Mouse (Mus musculus) Muller cell, postnatal 12 days (primary cell): Measurements from ENCODE around the gene Il17rc.

Experiments used
- DNase-seq: peaks from one replicate; pipeline ENCODE4 v3.0.0-alpha.2; 2015; ENCODE audit errors: inconsistent ontology term

Il17rc gene

DNA sequence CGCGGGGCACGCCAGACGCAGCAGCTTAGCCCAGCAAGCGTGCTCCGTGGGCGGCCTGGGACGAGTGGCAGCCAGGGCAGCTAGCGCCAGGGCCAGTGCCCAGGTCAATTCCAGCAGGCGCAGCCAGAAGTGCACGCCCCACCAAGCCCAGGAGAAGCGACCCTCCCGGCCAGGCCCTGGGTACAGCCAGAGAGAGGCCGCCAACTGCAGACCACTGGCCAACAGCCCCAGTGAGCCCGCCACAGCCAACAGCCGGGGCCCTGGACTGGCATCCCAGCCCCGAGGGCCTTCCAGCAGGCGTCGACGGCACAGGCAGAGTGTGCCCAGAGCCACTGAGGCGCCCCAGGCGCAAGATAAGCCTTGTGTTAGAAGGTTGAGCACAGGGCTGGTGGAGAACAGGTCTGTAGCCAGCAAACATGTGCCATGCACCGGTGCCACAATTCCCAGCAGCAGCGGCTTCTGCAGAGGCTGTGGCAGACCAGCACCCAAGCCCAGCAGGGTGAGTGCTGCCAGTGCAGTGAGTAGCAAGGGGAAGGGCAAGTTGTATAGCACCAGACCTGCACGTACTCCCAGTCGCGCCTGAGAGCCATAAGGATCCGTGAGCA, 23.9 kb downstream of the Il17rc start:
- DNase-seq = no peak

DNA sequence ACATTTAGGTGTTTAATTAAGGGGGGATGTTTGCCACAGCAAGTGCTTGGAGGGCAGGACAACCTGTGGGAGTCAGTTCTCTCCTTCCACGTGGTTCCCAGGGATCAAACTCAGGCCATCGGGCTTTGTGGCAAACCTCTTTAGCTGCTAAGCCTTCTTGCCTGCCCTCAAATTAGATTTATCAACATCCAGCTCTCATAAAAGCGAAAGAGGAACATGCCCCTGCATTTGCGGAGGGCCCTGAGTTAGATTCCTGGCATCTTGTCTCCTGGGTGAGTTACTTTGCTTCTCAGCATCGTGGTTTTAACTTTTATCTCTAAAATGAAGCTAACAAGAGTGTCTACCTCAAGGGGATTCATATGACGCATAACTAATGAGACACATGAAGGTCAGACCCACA, 28.1 kb downstream of the Il17rc start:
- no peak for DNase-seq

DNA sequence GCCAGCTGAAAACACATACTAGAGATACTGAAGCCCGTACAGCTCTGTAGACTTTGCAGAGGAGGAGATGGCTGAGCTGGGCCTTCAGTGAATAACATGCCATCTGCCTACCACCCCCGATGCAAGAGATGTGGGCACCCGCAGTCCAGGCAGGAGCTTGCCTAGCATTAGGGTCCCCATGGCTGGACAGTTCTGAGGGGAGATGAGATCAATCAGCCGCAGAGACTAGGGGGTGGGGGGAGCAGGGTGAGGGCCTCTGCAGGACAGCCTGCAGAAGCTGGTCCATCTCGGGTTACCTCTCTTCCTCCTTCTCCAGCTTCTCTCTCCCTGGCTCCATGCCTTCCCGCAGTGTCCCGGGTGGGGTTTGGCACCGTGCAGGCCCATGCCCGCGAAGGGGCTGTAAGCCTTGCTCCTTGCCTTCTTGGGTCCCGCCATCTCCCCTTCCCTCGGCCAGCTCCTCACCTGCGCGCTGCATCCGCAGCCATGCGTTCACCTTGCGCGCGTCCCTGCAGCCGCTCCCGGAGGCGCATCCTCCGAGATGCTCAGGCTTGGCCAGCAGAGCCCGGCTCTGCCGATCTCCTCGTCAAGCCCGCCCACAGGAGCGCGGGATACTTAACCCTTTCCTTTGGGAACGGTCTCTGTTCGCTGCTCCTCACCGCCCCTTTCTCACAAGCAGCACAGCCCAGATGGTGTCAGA, 30.3 kb downstream of the Il17rc start, which contains the start of gene Prrt3:
Gene Prrt3, minus strand, starts transcription at position 544 of the 697 bp plus-strand sequence.
- DNase-seq = no peak

DNA sequence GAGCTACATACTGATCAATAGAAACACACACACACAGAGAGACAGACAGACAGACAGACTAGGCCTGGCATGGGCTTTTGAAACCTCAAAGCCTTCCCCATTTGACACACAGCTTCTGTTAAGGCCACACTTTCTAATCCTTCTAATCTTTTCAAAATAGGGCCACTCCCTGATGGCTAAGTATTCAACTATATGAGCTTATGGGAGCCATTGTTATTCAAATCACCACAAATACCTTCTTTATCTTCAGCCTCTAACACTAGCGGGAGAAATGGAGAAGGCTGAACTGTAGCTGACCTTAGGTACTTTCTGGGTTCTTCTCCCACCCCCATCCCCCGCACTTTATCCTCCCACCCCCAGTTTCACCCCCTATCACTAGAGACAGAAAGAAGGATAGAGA, 31.6 kb downstream of the Il17rc start:
- DNase-seq = no peak

DNA sequence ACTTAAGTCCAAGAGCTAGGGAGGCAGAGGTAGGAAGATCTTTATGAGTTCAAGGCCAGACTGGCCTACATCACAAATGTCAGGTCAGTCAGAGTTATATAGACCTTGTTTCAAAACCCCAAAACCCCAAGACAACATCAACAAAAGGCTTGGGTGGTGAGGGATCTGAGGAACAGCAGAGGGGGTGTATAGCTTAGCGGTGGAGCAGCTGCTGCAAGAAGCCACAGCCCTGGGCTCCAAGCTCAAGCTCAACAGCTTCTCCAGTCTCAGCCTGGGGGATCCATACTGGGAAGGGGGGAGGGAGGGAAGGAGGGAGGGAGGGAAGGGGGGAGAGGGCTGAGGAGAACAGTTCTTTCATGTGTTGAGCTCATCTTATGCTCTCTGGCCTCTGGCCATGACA, 34.5 kb downstream of the Il17rc start:
- no peak for DNase-seq

DNA sequence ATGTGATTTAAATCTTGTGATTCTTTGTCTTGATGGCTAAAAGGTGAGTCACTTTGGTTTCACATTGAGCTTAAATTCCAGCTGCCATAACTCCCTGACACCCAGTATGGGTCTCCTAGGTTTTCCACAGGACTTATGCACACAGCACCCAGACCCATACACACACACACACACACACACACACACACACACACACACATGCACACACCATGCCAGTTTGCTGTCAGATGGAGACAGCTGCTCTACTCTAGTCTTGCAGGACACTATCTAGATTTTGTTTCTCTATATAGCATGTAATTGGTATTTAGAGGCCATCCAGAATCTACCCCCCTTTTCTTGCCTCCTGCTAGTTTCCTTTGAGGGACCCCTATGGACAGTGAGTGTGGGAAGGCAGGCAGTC, 35.9 kb downstream of the Il17rc start:
- no peak for DNase-seq

DNA sequence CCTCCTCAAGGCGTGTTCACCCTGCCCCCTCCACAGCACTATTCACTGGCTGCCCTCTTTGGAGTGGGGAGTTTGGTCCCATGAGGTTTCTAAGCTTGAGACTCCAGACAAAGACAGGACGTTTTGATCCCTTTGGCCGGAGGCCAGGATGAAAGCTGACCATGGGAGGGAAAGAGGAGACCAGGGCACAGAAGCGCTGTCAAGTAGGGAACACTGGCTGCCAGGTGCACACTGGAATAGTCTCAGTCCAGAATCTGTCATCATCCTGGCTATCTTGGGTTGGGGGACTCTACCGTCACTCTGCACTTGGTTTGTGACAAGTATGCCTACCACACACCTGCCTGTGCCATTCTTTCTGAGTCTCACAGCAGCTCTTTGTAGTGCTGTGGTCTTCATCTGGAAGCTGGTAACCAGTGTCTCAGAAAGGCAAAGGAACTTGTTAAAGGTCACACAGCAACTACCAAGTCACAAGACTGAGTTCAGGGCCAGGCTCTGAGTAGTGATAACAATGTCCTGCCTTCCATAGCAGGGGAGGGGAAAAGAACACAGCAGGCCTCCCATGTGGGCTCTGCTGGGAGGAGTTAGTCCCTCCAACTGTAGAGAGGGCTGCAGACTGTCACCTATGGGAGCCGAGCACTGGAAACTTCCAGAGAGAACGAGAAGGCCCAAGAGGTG, 37.2 kb downstream of the Il17rc start:
- no peak for DNase-seq

DNA sequence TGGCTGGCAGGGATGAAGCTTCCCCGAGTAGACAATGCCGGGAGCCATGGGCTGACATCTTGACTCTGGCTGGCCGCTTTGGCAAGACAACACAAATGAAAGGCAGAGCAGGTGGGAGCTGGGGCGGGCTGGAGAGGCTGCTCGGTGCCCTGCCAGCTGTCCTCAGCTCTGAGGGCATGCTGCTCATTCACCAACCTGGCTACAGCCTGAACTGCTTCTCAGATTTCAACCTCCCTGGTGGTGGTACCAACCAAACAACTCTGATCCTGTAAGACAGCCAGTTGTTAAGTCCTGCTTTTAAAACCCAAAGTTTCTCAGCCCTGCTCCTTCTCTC, 37.7 kb downstream of the Il17rc start:
- DNase-seq = no peak

DNA sequence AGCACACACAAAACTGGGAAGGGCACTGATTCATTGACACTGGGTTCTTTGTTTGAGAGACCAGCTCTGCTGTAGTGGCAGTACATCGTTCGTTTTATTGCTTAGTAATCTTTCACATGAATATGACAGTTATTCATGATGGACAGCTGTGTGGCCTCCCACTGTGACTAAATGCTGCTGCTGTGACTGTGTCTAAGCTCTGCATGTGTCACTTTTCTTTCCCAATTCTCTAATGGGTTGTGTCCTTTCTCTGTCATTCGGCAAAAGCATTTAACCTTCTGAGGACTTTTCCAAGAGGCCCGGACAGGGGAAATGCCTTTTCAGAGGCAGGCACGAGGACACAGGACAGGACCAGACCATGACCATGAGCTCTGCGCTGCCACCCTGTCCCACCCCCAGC, 42.7 kb downstream of the Il17rc start:
- DNase-seq = no peak

DNA sequence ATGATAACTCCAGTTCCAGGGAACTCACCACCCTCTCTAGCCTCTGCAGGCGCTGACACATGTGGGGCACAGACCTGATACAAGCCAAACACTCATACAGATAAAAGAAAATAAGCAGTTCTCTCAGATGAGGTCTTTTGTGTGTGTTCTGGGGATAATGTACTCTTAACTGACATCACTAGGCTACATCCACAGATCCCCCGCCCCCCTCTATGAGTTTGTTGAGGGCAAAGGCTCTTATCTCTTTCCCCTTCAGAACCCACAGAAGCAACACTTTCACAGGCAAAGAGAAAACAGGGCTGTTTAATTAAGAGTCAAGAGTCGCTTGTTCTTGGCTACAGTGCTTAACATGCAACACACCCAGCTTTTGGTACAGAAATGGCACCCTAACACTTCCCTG, 43.4 kb downstream of the Il17rc start:
- DNase-seq = no peak

DNA sequence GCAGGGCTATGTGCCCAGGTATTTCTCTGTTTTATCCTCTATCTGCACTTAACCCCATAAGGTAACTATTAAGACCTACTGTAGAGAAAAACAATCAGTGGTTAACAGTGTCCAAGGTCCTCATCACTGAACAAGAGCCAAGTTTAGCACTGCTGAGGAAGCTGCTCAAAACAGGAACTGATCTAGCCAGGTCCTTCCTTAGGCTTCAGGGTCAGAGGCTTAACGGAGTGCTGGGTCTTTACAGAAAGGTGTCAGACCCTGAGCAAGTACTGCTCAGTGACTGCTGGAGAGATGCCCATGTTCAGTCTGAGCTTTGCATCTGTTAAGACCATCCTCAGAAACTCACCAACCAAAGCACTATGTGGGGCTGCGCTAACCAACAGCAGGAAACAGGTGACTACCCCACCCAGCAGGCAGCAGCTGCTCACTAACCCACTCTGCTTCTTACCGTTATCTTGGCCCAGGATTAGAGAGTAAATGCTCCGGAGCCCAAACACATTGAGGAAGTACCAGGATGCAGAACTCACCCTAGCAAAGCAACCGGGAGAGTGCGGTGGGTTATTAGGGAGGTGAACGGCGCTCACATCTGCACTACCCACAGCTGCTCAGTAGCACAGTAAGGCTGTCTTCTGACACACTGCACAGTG, 46.3 kb downstream of the Il17rc start:
- no peak for DNase-seq

DNA sequence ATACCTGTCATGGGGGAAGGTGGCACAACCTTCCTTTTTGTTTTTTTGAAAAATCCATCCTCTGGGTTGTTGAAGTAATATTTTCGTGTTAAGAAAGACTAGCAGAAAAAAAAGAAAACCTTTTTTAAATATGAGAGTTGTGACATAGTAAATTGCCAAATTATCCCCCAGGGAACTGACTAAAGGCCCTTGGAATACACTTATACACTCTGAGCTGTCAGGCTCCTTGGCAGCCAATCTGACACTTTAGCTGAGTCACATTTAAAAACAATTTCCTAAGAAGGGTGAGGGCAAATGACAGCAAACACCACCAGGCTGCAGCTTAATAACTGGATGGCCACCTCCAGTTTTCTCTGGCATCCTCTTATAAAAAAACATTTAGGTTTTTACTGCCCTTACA, 51.1 kb downstream of the Il17rc start:
- DNase-seq = no peak

DNA sequence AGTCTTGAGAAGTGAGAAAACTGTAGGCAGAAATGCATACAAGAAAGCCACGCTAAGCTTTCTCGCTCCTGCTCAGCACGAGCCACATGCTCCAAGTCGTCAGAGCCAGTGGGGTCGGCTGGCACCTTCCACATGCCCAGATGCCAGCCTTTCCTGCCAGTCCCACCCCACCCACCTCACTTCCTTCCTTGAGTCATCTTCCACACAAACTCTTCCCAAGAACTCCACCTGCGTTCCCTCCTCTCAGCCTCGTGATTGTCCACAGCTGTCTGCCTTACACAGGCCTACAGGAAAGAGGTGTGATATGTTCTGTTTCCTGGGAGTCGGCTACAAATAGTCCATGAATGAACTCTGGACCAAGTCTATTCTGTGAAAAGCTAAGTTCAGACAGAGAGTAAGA, 52.2 kb downstream of the Il17rc start:
- no peak for DNase-seq

DNA sequence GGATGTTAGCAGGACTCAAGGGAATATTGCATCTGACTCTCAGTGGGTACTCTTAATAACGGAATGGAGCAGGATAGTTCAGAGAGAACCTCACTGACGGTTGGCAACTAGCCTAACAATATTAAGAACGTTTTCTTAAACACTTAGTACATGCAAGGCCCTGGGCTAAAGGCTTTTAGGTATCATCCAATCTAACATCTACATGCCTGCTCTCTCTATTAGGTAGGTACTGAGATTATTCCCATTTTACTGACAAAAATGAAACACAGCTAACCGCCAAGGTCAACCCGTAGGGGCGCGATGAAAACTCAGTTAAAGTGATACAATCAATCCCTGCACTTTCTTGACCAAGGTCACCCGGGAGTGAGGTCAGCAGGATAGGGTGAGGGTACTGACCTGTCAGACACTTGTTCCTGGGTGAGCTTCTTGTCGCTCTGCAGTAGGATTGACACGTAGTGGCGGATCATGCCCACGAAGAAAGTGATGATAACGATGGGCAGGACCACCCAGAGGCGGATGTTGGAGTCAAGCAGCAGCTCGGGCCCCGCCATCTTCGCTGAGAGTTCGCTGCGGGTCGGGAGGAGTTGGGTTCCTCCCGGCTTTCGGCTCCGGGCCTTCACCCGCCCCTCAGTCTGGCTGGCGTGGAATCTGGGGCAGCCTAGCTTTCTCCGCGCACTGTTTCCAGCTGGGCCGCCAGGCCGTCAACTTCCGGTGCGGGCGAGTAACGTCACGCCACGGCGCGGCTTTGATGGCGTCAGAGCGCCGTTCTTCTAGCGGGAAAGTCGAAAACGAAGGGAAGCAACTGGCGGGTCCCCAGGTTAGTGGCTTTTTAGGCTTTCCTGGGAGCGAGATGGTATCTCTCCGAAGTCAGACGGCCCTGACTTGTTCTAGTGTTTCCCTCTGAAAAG, 60.0 kb downstream of the Il17rc start, which contains the start of the genes Emc3 and Fancd2:
Gene Emc3, minus strand, starts transcription at position 721 of the 908 bp plus-strand sequence.
Gene Fancd2, plus strand, starts transcription at position 751 of the 908 bp plus-strand sequence.
- DNase-seq = peak; percentile 90

DNA sequence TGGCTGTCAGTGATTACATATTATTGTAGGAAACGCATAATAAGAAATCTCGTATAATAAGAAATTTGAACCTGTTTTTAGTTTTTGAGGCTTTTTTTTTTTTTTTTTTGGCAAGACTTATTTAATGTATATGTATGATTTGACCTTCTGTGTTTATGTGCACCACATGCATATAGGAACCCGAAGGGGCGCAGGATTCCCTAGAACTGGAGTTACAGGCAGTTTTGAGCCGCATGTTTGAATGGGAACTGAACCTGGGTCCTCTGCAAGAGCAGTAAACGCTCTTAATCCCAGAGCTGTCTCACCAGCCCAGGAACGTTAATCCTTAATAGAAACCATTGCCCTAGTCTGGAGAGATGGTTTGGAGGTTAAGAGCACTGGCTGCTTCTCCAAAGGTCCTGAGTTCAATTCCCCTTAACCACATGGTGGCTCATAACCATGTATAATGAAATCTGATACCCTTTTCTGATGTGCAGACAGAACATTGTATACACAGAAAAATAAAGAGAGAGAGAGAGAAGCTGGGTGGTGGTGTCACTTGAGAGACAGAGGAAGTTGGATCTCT, 60.7 kb downstream of the Il17rc start:
- no peak for DNase-seq
